Comparison of ENCODE assay signal across 10 mouse cellular contexts in the genomic region with DNA sequence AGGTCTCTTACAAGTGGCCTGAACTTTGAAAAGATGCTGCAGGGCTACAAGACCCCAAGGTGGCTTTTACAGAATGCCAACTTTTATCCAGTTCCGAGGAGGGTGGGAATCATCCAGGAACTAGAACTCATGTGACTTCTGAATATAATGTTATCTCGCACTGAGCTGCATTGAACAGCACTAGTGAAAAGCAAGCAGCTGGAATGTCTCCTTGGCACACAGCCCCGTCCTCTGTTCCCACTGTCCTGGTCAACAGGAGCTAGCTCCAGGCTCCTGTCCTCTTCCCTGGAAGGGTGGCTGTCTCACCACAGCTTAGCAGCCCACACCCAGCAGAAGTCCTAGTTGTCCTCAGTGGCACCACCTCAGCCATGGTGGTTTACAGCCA.
DNase-seq lines count a peak whose midpoint lies in the region; ATAC-seq and TF ChIP-seq lines count a peak whose summit lies in the region.
"Had no signal": no experiment of that assay in that cellular context is flagged by ENCODE, and none has a peak within 500 bp of the region (broad histone marks: within the 10 kb centered on the region; RNA-seq: fewer than 3 reads in every experiment).

No protein-coding gene starts in this region.

- no peaks in the 10 kb centered on the region for H3K9me3 ChIP-seq in heart, embryonic 14.5 days (ENCODE audit: control insufficient read depth, low read length)
- H3K9me3 ChIP-seq in lung, embryonic 14.5 days (ENCODE audit: low read depth, low read length), result no peaks in the 10 kb centered on the region
- H3K9me3 ChIP-seq: hindbrain, embryonic 15.5 days had no signal

- H3K27me3 ChIP-seq in heart, embryonic 14.5 days (ENCODE audit: control insufficient read depth, insufficient read depth, low read length), result no peaks in the 10 kb centered on the region
- H3K27me3 ChIP-seq in lung, embryonic 14.5 days (ENCODE audit: insufficient read depth, low read length), result no peaks in the 10 kb centered on the region
- H3K27me3 ChIP-seq: hindbrain, embryonic 15.5 days had no signal

- WGBS in heart, embryonic 14.5 days, result 5% methylated on average over 3 of the region's 3 CpGs
- 35% methylated on average over 3 of the region's 3 CpGs for WGBS in lung, embryonic 14.5 days

- H3K9ac ChIP-seq in heart, embryonic 14.5 days (ENCODE audit: low read length), result peak overlapping the region; percentile 60; the same call in 1 of the 2 replicates
- no peak overlapping the region for H3K9ac ChIP-seq in lung, embryonic 14.5 days
- H3K9ac ChIP-seq: hindbrain, embryonic 15.5 days had no signal

- ATAC-seq in heart, embryonic 14.5 days (ENCODE audit: insufficient number of reproducible peaks, insufficient read depth, low FRiP score, low read depth), result peak; percentile 77
- peak; percentile 68; the same call in 1 of the 2 replicates for ATAC-seq in lung, embryonic 14.5 days (ENCODE audit: insufficient read depth)

- peak overlapping the region; percentile 85 to 93 for H3K27ac ChIP-seq in heart, embryonic 14.5 days (replicated peaks in 1 of 2; ENCODE audit: control insufficient read depth in 1 of 2, insufficient read depth in 1 of 2, low read depth in 2 of 2, low read length in 2 of 2)
- H3K27ac ChIP-seq in lung, embryonic 14.5 days (ENCODE audit: low read depth), result peak overlapping the region; percentile 10; the same call in 1 of the 2 replicates
- H3K27ac ChIP-seq: hindbrain, embryonic 15.5 days had no signal

- DNase-seq in MN1 (ENCODE audit: low spot score) (peak; percentile 37), adipocyte (ENCODE audit: low spot score) (peak; percentile 71)
- peak; percentile 81 for DNase-seq in lung, embryonic 14.5 days
- DNase-seq in thymus, adult 18-20 months, result no peak
- no peak for DNase-seq in cerebellum, adult 11-12 months
- no peak for DNase-seq in thymus, postnatal 14 days
- DNase-seq: spleen, adult 18-20 months; thymus, postnatal 4 days had no signal

- peaks cover 32 to 47% of the 10 kb centered on the region in 2 experiments for H3K4me1 ChIP-seq in heart, embryonic 14.5 days (ENCODE audit: control insufficient read depth in 2 of 2, insufficient read depth in 2 of 2, low read length in 2 of 2)
- H3K4me1 ChIP-seq in lung, embryonic 14.5 days (ENCODE audit: insufficient read depth), result no peaks in the 10 kb centered on the region
- H3K4me1 ChIP-seq: hindbrain, embryonic 15.5 days had no signal

- TF ChIP-seq CTCF in lung, embryonic 14.5 days (IDR thresholded peaks at IDR 0.05; ENCODE audit: low read depth), result no peak

- peak overlapping the region; percentile 31 for H3K4me2 ChIP-seq in heart, embryonic 14.5 days (ENCODE audit: low read length)
- H3K4me2 ChIP-seq in lung, embryonic 14.5 days, result no peak overlapping the region
- H3K4me2 ChIP-seq: hindbrain, embryonic 15.5 days had no signal

- H3K36me3 ChIP-seq in heart, embryonic 14.5 days (ENCODE audit: control insufficient read depth, insufficient read depth, low read length), result peaks cover 87% of the 10 kb centered on the region
- H3K36me3 ChIP-seq in lung, embryonic 14.5 days (ENCODE audit: insufficient read depth), result peaks cover 61% of the 10 kb centered on the region

- no peak overlapping the region for H3K4me3 ChIP-seq in heart, embryonic 14.5 days (ENCODE audit: control insufficient read depth in 1 of 2, insufficient read depth in 1 of 2, low read depth in 1 of 2, low read length in 2 of 2)
- no peak overlapping the region for H3K4me3 ChIP-seq in lung, embryonic 14.5 days (ENCODE audit: low read depth, low read length)
- H3K4me3 ChIP-seq: hindbrain, embryonic 15.5 days had no signal

Comparison
In these comparisons a context has a peak if more than half of its experiments do, and no peak if none do; other contexts are left out.
1. DNase-seq: peak in MN1 (single experiment), adipocyte (single experiment) and lung, embryonic 14.5 days (single experiment); none in thymus, adult 18-20 months (0 of 2), cerebellum, adult 11-12 months (single experiment) and thymus, postnatal 14 days (single experiment).